Mouse (Mus musculus): ENCODE results near the gene Mios. TPM values are rescaled to one million over a fixed set of nuclear protein-coding genes. Genes with fewer than 3 reads are reported as not detected.
A peak's percentile ranks its signal among the peaks of the same experiment; 100 is the strongest.

Gene Mios
- polyA plus RNA-seq, 1 experiment from 2014 or later: 7.6 TPM

- no peak overlapping the region for H3K4me2 ChIP-seq (ENCODE audit: low read depth, low read length)
- H3K9ac ChIP-seq (replicated peaks): no peak overlapping the region
- peak overlapping the region; percentile 62 for H3K27ac ChIP-seq (ENCODE audit: low read depth)
- H3K36me3 ChIP-seq (replicated peaks; ENCODE audit: insufficient read depth, low read length): peaks cover 2% of the 10 kb centered on the region; the same call in 1 of the 2 replicates
- no peak overlapping the region for H3K4me3 ChIP-seq (ENCODE audit: low read depth, low read length)
- H3K9me3 ChIP-seq (ENCODE audit: low read length): no peaks in the 10 kb centered on the region
- peaks cover 6% of the 10 kb centered on the region for H3K4me1 ChIP-seq (ENCODE audit: insufficient read depth)
- ATAC-seq (peak; percentile 80), DNase-seq (no peak)
- TF ChIP-seq CTCF (IDR thresholded peaks at IDR 0.05; ENCODE audit: low read depth) (no peak), EP300 (IDR thresholded peaks at IDR 0.05; ENCODE audit: low read depth) (no peak)
- WGBS (ENCODE audit: insufficient replicate concordance): 64% methylated on average over 3 of the region's 3 CpGs
- no peaks in the 10 kb centered on the region for H3K27me3 ChIP-seq (ENCODE audit: insufficient read depth, low read length)
These were observed 62.0 kb downstream of the Mios start for GRCm38 (mm10) chr6:8271047-8271446.

GRCm38 (mm10) chr6:8274387-8275054, 65.5 kb downstream of the Mios start:
- no peak overlapping the region for H3K9ac ChIP-seq (replicated peaks)
- DNase-seq (peak; percentile 66), ATAC-seq (peak; percentile 59; the same call in 1 of the 2 replicates)
- H3K27me3 ChIP-seq (ENCODE audit: insufficient read depth, low read length): no peaks in the 10 kb centered on the region
- peaks cover 4% of the 10 kb centered on the region for H3K4me1 ChIP-seq (ENCODE audit: insufficient read depth)
- H3K4me3 ChIP-seq (ENCODE audit: low read depth, low read length): no peak overlapping the region
- no peaks in the 10 kb centered on the region for H3K9me3 ChIP-seq (ENCODE audit: low read length)
- peaks cover 8% of the 10 kb centered on the region; the same call in 1 of the 2 replicates for H3K36me3 ChIP-seq (replicated peaks; ENCODE audit: insufficient read depth, low read length)
- TF ChIP-seq CTCF (IDR thresholded peaks at IDR 0.05; ENCODE audit: low read depth) (peak; percentile 82), EP300 (IDR thresholded peaks at IDR 0.05; ENCODE audit: low read depth) (no peak)
- 0 out of 2 replicates have a peak overlapping the region, but pooled peaks have one; percentile 12 for H3K27ac ChIP-seq (ENCODE audit: low read depth)
- H3K4me2 ChIP-seq (ENCODE audit: low read depth, low read length): no peak overlapping the region
- WGBS (ENCODE audit: insufficient replicate concordance): 32% methylated on average over 6 of the region's 6 CpGs

- H3K4me2 ChIP-seq (ENCODE audit: low read depth, low read length): no peak overlapping the region
- H3K4me3 ChIP-seq (ENCODE audit: low read depth, low read length): no peak overlapping the region
- no peaks in the 10 kb centered on the region for H3K27me3 ChIP-seq (ENCODE audit: insufficient read depth, low read length)
- H3K4me1 ChIP-seq (ENCODE audit: insufficient read depth): no peaks in the 10 kb centered on the region
- ATAC-seq: peak; percentile 56; the same call in 1 of the 2 replicates
- peak; percentile 42 for DNase-seq
- H3K9ac ChIP-seq (replicated peaks): no peak overlapping the region
- WGBS (ENCODE audit: insufficient replicate concordance): 12% methylated on average over 1 of the region's 1 CpGs
- no peaks in the 10 kb centered on the region for H3K9me3 ChIP-seq (ENCODE audit: low read length)
- peaks cover 8% of the 10 kb centered on the region; the same call in 1 of the 2 replicates for H3K36me3 ChIP-seq (replicated peaks; ENCODE audit: insufficient read depth, low read length)
- 0 out of 2 replicates have a peak overlapping the region, but pooled peaks have one; percentile 12 for H3K27ac ChIP-seq (ENCODE audit: low read depth)
- TF ChIP-seq CTCF (IDR thresholded peaks at IDR 0.05; ENCODE audit: low read depth) (peak; percentile 63), EP300 (IDR thresholded peaks at IDR 0.05; ENCODE audit: low read depth) (no peak)
These were observed 66.1 kb downstream of the Mios start for GRCm38 (mm10) chr6:8275098-8275497.

- H3K36me3 ChIP-seq (replicated peaks; ENCODE audit: insufficient read depth, low read length): peaks cover 5% of the 10 kb centered on the region; the same call in 1 of the 2 replicates
These were observed 67.4 kb downstream of the Mios start for GRCm38 (mm10) chr6:8276431-8276830.

GRCm38 (mm10) chr6:8278426-8279002, 69.5 kb downstream of the Mios start:
- no peak overlapping the region for H3K4me3 ChIP-seq (ENCODE audit: low read depth, low read length)
- 74% methylated on average over 5 of the region's 5 CpGs for WGBS (ENCODE audit: insufficient replicate concordance)
- H3K4me2 ChIP-seq (ENCODE audit: low read depth, low read length): no peak overlapping the region
- ATAC-seq: no peak
- TF ChIP-seq CTCF (IDR thresholded peaks at IDR 0.05; ENCODE audit: low read depth) (peak; percentile 63), EP300 (IDR thresholded peaks at IDR 0.05; ENCODE audit: low read depth) (no peak)
- no peak overlapping the region for H3K27ac ChIP-seq (ENCODE audit: low read depth)
- no peak overlapping the region for H3K9ac ChIP-seq (replicated peaks)
- H3K4me1 ChIP-seq (ENCODE audit: insufficient read depth): no peaks in the 10 kb centered on the region
- no peaks in the 10 kb centered on the region for H3K9me3 ChIP-seq (ENCODE audit: low read length)
- H3K36me3 ChIP-seq (replicated peaks; ENCODE audit: insufficient read depth, low read length): peaks cover 5% of the 10 kb centered on the region; the same call in 1 of the 2 replicates
- H3K27me3 ChIP-seq (ENCODE audit: insufficient read depth, low read length): no peaks in the 10 kb centered on the region
- DNase-seq: peak; percentile 59

More at GRCm38 (mm10) chr6:8276431-8276830, 67.4 kb downstream of the Mios start:
- no peak overlapping the region for H3K9ac ChIP-seq (replicated peaks)
- H3K27me3 ChIP-seq (ENCODE audit: insufficient read depth, low read length): no peaks in the 10 kb centered on the region
- no peak overlapping the region for H3K4me3 ChIP-seq (ENCODE audit: low read depth, low read length)
- H3K4me1 ChIP-seq (ENCODE audit: insufficient read depth): no peaks in the 10 kb centered on the region
- H3K4me2 ChIP-seq (ENCODE audit: low read depth, low read length): no peak overlapping the region
- WGBS (ENCODE audit: insufficient replicate concordance): 52% methylated on average over 4 of the region's 4 CpGs
- DNase-seq (no peak), ATAC-seq (no peak)
- no peak overlapping the region for H3K27ac ChIP-seq (ENCODE audit: low read depth)
- TF ChIP-seq EP300 (IDR thresholded peaks at IDR 0.05; ENCODE audit: low read depth) (no peak), CTCF (IDR thresholded peaks at IDR 0.05; ENCODE audit: low read depth) (no peak)
- no peaks in the 10 kb centered on the region for H3K9me3 ChIP-seq (ENCODE audit: low read length)

GRCm38 (mm10) chr6:8283255-8283654, 74.2 kb downstream of the Mios start:
- WGBS (ENCODE audit: insufficient replicate concordance): 55% methylated on average over 4 of the region's 4 CpGs
- no peak overlapping the region for H3K4me3 ChIP-seq (ENCODE audit: low read depth, low read length)
- H3K27ac ChIP-seq (ENCODE audit: low read depth): no peak overlapping the region
- H3K4me2 ChIP-seq (ENCODE audit: low read depth, low read length): no peak overlapping the region
- H3K36me3 ChIP-seq (replicated peaks; ENCODE audit: insufficient read depth, low read length): peaks cover 3% of the 10 kb centered on the region; the same call in 1 of the 2 replicates
- no peak for DNase-seq
- ATAC-seq: no peak
- H3K4me1 ChIP-seq (ENCODE audit: insufficient read depth): no peaks in the 10 kb centered on the region
- no peaks in the 10 kb centered on the region for H3K9me3 ChIP-seq (ENCODE audit: low read length)
- TF ChIP-seq CTCF (IDR thresholded peaks at IDR 0.05; ENCODE audit: low read depth) (no peak), EP300 (IDR thresholded peaks at IDR 0.05; ENCODE audit: low read depth) (no peak)
- H3K9ac ChIP-seq (replicated peaks): no peak overlapping the region
- H3K27me3 ChIP-seq (ENCODE audit: insufficient read depth, low read length): no peaks in the 10 kb centered on the region
